8 mouse cellular contexts compared by ENCODE assay signal in genomic region chr4:130274346-130275015, GRCm38 (mm10). TPM values are rescaled to one million over a fixed set of nuclear protein-coding genes. Genes with fewer than 3 reads are reported as not detected.
DNase-seq lines count a peak whose midpoint lies in the region; ATAC-seq and TF ChIP-seq lines count a peak whose summit lies in the region.

No protein-coding gene starts in this region.

- peak overlapping the region; percentile 55 for H3K9ac ChIP-seq in kidney, embryonic 15.5 days
- peak overlapping the region; percentile 90 for H3K9ac ChIP-seq in embryonic facial prominence, embryonic 14.5 days (ENCODE audit: low read depth, low read length)
- peak overlapping the region; percentile 72 for H3K9ac ChIP-seq in limb, embryonic 15.5 days

- under 1% methylated on average over 29 of the region's 29 CpGs for WGBS in kidney, embryonic 15.5 days
- WGBS in embryonic facial prominence, embryonic 14.5 days, result under 1% methylated on average over 29 of the region's 29 CpGs
- WGBS in limb, embryonic 15.5 days, result 0% methylated on average over 28 of the region's 29 CpGs

- peak overlapping the region; percentile 49 for H3K27ac ChIP-seq in kidney, embryonic 15.5 days
- H3K27ac ChIP-seq in bone marrow macrophage, adult 2 months (ENCODE audit: insufficient read depth, low read depth, low read length), result no peak overlapping the region
- peak overlapping the region; percentile 91 for H3K27ac ChIP-seq in embryonic facial prominence, embryonic 14.5 days (replicated peaks; ENCODE audit: low read depth, low read length)
- peak overlapping the region; percentile 89 for H3K27ac ChIP-seq in limb, embryonic 15.5 days

- H3K36me3 ChIP-seq in kidney, embryonic 15.5 days, result no peaks in the 10 kb centered on the region
- H3K36me3 ChIP-seq in embryonic facial prominence, embryonic 14.5 days (ENCODE audit: control insufficient read depth, insufficient read depth, low read length), result 0 out of 2 replicates have a peak, but pooled peaks cover 9% of the 10 kb centered on the region
- H3K36me3 ChIP-seq in limb, embryonic 15.5 days, result no peaks in the 10 kb centered on the region; the same call in none of the 2 replicates

- H3K9me3 ChIP-seq in kidney, embryonic 15.5 days (replicated peaks), result no peaks in the 10 kb centered on the region
- H3K9me3 ChIP-seq in embryonic facial prominence, embryonic 14.5 days (ENCODE audit: control insufficient read depth, low read length), result no peaks in the 10 kb centered on the region
- H3K9me3 ChIP-seq in limb, embryonic 15.5 days, result no peaks in the 10 kb centered on the region

- TF ChIP-seq POLR2A in bone marrow macrophage, adult 2 months (IDR thresholded peaks at IDR 0.05; ENCODE audit: borderline replicate concordance, low read depth, low read length), result no peak

- no peak for DNase-seq in kidney, postnatal 36 days
- DNase-seq in embryonic facial prominence, embryonic 14.5 days (ENCODE audit: low spot score), result peak; percentile 84
- DNase-seq in adrenal gland, adult 18-20 months (ENCODE audit: low spot score in 2 of 2), result no peak
- DNase-seq in ovary, postnatal 14 days (ENCODE audit: low spot score), result no peak
- no peak for DNase-seq in urinary bladder, postnatal 14 days (ENCODE audit: low spot score)

- peak overlapping the region; percentile 98 for H3K4me2 ChIP-seq in kidney, embryonic 15.5 days
- peak overlapping the region; percentile 82 for H3K4me2 ChIP-seq in embryonic facial prominence, embryonic 14.5 days (ENCODE audit: low read depth, low read length)
- H3K4me2 ChIP-seq in limb, embryonic 15.5 days, result peak overlapping the region; percentile 83

- no peak for TF ChIP-seq CTCF in bone marrow macrophage, adult 2 months (IDR thresholded peaks at IDR 0.05; ENCODE audit: low read depth, low read length)

- ATAC-seq in kidney, embryonic 15.5 days (replicated peaks; ENCODE audit: low FRiP score), result peak; percentile 63
- ATAC-seq in embryonic facial prominence, embryonic 14.5 days (ENCODE audit: low read depth), result peak; percentile 79
- ATAC-seq in limb, embryonic 15.5 days (ENCODE audit: insufficient number of reproducible peaks, low FRiP score, low TSS enrichment, low read depth), result peak; percentile 73

- H3K4me3 ChIP-seq in kidney, embryonic 15.5 days (replicated peaks), result peak overlapping the region; percentile 64
- H3K4me3 ChIP-seq in bone marrow macrophage, adult 2 months (ENCODE audit: insufficient read depth, low read length), result peak overlapping the region; percentile 21; the same call in 1 of the 2 replicates
- H3K4me3 ChIP-seq in embryonic facial prominence, embryonic 14.5 days (ENCODE audit: low read depth, low read length), result peak overlapping the region; percentile 75
- peak overlapping the region; percentile 78 for H3K4me3 ChIP-seq in limb, embryonic 15.5 days

- peaks cover 65% of the 10 kb centered on the region for H3K27me3 ChIP-seq in kidney, embryonic 15.5 days
- H3K27me3 ChIP-seq in embryonic facial prominence, embryonic 14.5 days (replicated peaks; ENCODE audit: control insufficient read depth, insufficient read depth, low read length), result no peaks in the 10 kb centered on the region
- H3K27me3 ChIP-seq in limb, embryonic 15.5 days, result no peaks in the 10 kb centered on the region

- peaks cover 27% of the 10 kb centered on the region for H3K4me1 ChIP-seq in kidney, embryonic 15.5 days
- H3K4me1 ChIP-seq in bone marrow macrophage, adult 2 months (ENCODE audit: control insufficient read depth, insufficient read depth, low read length), result peaks cover 14% of the 10 kb centered on the region
- peaks cover 8% of the 10 kb centered on the region for H3K4me1 ChIP-seq in embryonic facial prominence, embryonic 14.5 days (ENCODE audit: control insufficient read depth, insufficient read depth, low read length)
- H3K4me1 ChIP-seq in limb, embryonic 15.5 days, result peaks cover 21% of the 10 kb centered on the region

RNA-seq across cellular contexts. Expression of gene Serinc2, which starts 4.5 kb away (rescaled TPM):
- polyA plus RNA-seq in kidney, embryonic 15.5 days (2015; fragmentation: Nextera tagmentation; extraction: Ambion mirVana), result 43.8 and 48.8 TPM in 2 replicates
- 1.0 and 1.3 TPM in 2 replicates for polyA plus RNA-seq in bone marrow macrophage, adult 2 months (2012; ENCODE audit: insufficient read depth, insufficient read length, missing spikeins)
- 89.2 and 113 TPM in 2 replicates for polyA plus RNA-seq in embryonic facial prominence, embryonic 14.5 days (2014; fragmentation: Nextera tagmentation; extraction: Ambion mirVana)
- 132 and 136 TPM in 2 replicates for polyA plus RNA-seq in limb, embryonic 15.5 days (2015; fragmentation: Nextera tagmentation; extraction: Ambion mirVana)
- 1 to 10 TPM; 1.7 to 2.8 TPM for total RNA-seq in adrenal gland, adult 18-20 months (2021)

RNA-seq across cellular contexts. Expression of gene Fabp3, which starts 33.9 kb away (rescaled TPM):
- 70.7 and 81.3 TPM in 2 replicates for polyA plus RNA-seq in kidney, embryonic 15.5 days (2015; fragmentation: Nextera tagmentation; extraction: Ambion mirVana)
- polyA plus RNA-seq in bone marrow macrophage, adult 2 months (2012; ENCODE audit: insufficient read depth, insufficient read length, missing spikeins), result 3.0 and 3.9 TPM in 2 replicates
- polyA plus RNA-seq in embryonic facial prominence, embryonic 14.5 days (2014; fragmentation: Nextera tagmentation; extraction: Ambion mirVana), result 89.0 and 117 TPM in 2 replicates
- polyA plus RNA-seq in limb, embryonic 15.5 days (2015; fragmentation: Nextera tagmentation; extraction: Ambion mirVana), result 37.2 and 72.7 TPM in 2 replicates
- 100 to 1,000 TPM in 1 of 2 experiments, 10 to 100 TPM in 1; 61.4 to 128 TPM for total RNA-seq in adrenal gland, adult 18-20 months (2021)

RNA-seq across cellular contexts. Expression of gene Gm10570, which starts 34.0 kb away (rescaled TPM):
- 0.36 and 0.57 TPM in 2 replicates for polyA plus RNA-seq in kidney, embryonic 15.5 days (2015; fragmentation: Nextera tagmentation; extraction: Ambion mirVana)
- not detected in 2 replicates for polyA plus RNA-seq in bone marrow macrophage, adult 2 months (2012; ENCODE audit: insufficient read depth, insufficient read length, missing spikeins)
- not detected in 2 replicates for polyA plus RNA-seq in embryonic facial prominence, embryonic 14.5 days (2014; fragmentation: Nextera tagmentation; extraction: Ambion mirVana)
- polyA plus RNA-seq in limb, embryonic 15.5 days (2015; fragmentation: Nextera tagmentation; extraction: Ambion mirVana), result not detected in 2 replicates
- total RNA-seq in adrenal gland, adult 18-20 months (2021), result not detected

RNA-seq across cellular contexts. Expression of gene Gm853, which starts 52.3 kb away (rescaled TPM):
- polyA plus RNA-seq in kidney, embryonic 15.5 days (2015; fragmentation: Nextera tagmentation; extraction: Ambion mirVana), result 0.26 and 0.39 TPM in 2 replicates
- polyA plus RNA-seq in bone marrow macrophage, adult 2 months (2012; ENCODE audit: insufficient read depth, insufficient read length, missing spikeins), result not detected in 2 replicates
- not detected in 2 replicates for polyA plus RNA-seq in embryonic facial prominence, embryonic 14.5 days (2014; fragmentation: Nextera tagmentation; extraction: Ambion mirVana)
- not detected in 2 replicates for polyA plus RNA-seq in limb, embryonic 15.5 days (2015; fragmentation: Nextera tagmentation; extraction: Ambion mirVana)
- total RNA-seq in adrenal gland, adult 18-20 months (2021), result not detected

Comparison
In these comparisons a context has a peak if more than half of its experiments do, and no peak if none do; other contexts are left out.
1. H3K4me3 ChIP-seq: peak in every context shown above with its lines; median percentile 78 in limb, embryonic 15.5 days; 75 in embryonic facial prominence, embryonic 14.5 days; 64 in kidney, embryonic 15.5 days; 21 in bone marrow macrophage, adult 2 months.
2. RNA of gene Serinc2, which starts 4.5 kb away (polyA plus RNA-seq): 132 to 136 TPM in limb, embryonic 15.5 days, 89.2 to 113 TPM in embryonic facial prominence, embryonic 14.5 days and 43.8 to 48.8 TPM in kidney, embryonic 15.5 days; 1.0 to 1.3 TPM in bone marrow macrophage, adult 2 months; every median in the first group is over 10 times any median in the second.
3. Peak in every context shown above with its lines, with median percentiles within 50 percentile points of each other: ATAC-seq, H3K4me2 ChIP-seq and H3K9ac ChIP-seq.